Mouse (Mus musculus): ENCODE results near the gene Rnpc3. TPM values are rescaled to one million over a fixed set of nuclear protein-coding genes. Genes with fewer than 3 reads are reported as not detected.

Rnpc3 gene
- polyA plus RNA-seq, 2 experiments: 12.5 to 18.8 TPM

- ATAC-seq (ENCODE audit: insufficient read depth) (no peak), DNase-seq (ENCODE audit: low read depth in 3 of 3, low spot score in 3 of 3) (no peak)
- no peaks in the 10 kb centered on the region for H3K9me3 ChIP-seq (ENCODE audit: control insufficient read depth, low read length)
- no peaks in the 10 kb centered on the region for H3K27me3 ChIP-seq (ENCODE audit: control insufficient read depth, insufficient read depth, low read length)
- no peak for TF ChIP-seq CTCF (IDR thresholded peaks at IDR 0.05; ENCODE audit: low read depth)
- no peak overlapping the region for H3K4me3 ChIP-seq (ENCODE audit: insufficient read depth in 1 of 2, low read depth in 2 of 2, low read length in 2 of 2)
- H3K4me1 ChIP-seq (replicated peaks; ENCODE audit: control insufficient read depth in 2 of 2, insufficient read depth in 2 of 2, low read length in 1 of 2): peaks cover 12 to 16% of the 10 kb centered on the region in 2 experiments
- no peak overlapping the region for H3K9ac ChIP-seq (replicated peaks)
- no peak overlapping the region for H3K4me2 ChIP-seq (ENCODE audit: low read depth)
- no peak overlapping the region for H3K27ac ChIP-seq
- no peaks in the 10 kb centered on the region for H3K36me3 ChIP-seq (replicated peaks; ENCODE audit: control insufficient read depth, insufficient read depth, low read depth)
These were observed 4.3 kb upstream of the Rnpc3 start for GRCm38 (mm10) chr3:113634220-113634619.

DNA sequence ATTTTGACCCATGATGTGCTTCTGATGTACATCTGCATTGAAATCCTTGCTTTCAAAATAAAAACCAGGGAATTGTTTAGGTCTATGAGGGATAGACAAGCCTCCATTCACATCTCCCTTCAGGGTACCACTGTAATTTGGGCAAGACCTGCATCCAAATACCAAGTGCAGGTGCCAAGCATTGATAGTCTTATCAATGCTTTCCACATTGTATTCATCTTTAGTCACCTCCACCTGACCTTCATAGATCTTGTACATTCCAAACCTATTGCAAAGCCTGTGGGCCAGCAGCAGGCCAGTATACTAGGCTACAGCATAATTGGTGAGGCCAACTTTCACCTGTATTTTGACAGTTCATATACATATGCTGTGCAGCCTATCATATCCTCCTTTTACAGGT is 1.7 kb upstream of the Rnpc3 start:
- peak overlapping the region in 1 of 2 experiments; percentile 81; a peak in 2 of 4 replicates for H3K4me3 ChIP-seq (ENCODE audit: insufficient read depth in 1 of 2, low read depth in 2 of 2, low read length in 2 of 2)
- ATAC-seq (ENCODE audit: insufficient read depth) (peak; percentile 1; the same call in 1 of the 2 replicates), DNase-seq (ENCODE audit: low read depth in 3 of 3, low spot score in 3 of 3) (peak; percentile 55 to 75 (median 68))

DNA sequence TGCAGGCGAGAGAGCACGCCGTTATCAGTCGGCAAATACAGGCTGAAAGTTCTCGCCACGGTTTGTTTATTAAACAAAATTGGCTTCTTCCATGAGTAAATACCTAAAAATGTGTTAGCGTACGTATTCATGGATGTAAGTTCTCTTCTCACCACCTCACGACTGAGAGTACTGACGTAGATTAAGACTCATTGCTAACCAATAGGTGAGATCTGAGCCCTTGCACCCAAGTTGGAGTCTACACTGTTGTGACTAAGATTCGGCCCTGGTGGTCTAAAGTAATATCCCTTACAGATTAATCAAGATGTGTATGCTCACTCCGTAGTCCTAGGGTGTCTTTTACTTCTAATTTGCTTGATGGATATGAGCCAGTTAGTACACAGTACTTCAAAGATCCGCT is 615 bp upstream of the Rnpc3 start:
- Histone ChIP-seq H3K4me1 (replicated peaks; ENCODE audit: control insufficient read depth in 2 of 2, insufficient read depth in 2 of 2, low read length in 1 of 2) (peaks cover 12 to 20% of the 10 kb centered on the region in 2 experiments), H3K9ac (replicated peaks) (peak overlapping the region; percentile 96), H3K27ac (peak overlapping the region; percentile 99), H3K4me2 (ENCODE audit: low read depth) (peak overlapping the region; percentile 83), H3K27me3 (ENCODE audit: control insufficient read depth, insufficient read depth, low read length) (no peaks in the 10 kb centered on the region), H3K4me3 (ENCODE audit: insufficient read depth in 1 of 2, low read depth in 2 of 2, low read length in 2 of 2) (peak overlapping the region; percentile 75 to 81), H3K9me3 (ENCODE audit: control insufficient read depth, low read length) (no peaks in the 10 kb centered on the region), H3K36me3 (replicated peaks; ENCODE audit: control insufficient read depth, insufficient read depth, low read depth) (peaks cover 4% of the 10 kb centered on the region)
- peak; percentile 27 to 51 (median 33) for DNase-seq (ENCODE audit: low read depth in 3 of 3, low spot score in 3 of 3)
- WGBS (ENCODE audit: insufficient replicate concordance): 5% methylated on average over 13 of the region's 13 CpGs
- TF ChIP-seq EP300 (IDR thresholded peaks at IDR 0.05; ENCODE audit: low read depth) (no peak), CTCF (IDR thresholded peaks at IDR 0.05; ENCODE audit: low read depth) (no peak)
- no peak for ATAC-seq (ENCODE audit: insufficient read depth)

More for the DNA sequence above, 1.7 kb upstream of the Rnpc3 start:
- Histone ChIP-seq H3K27me3 (ENCODE audit: control insufficient read depth, insufficient read depth, low read length) (no peaks in the 10 kb centered on the region), H3K36me3 (replicated peaks; ENCODE audit: control insufficient read depth, insufficient read depth, low read depth) (peaks cover 3% of the 10 kb centered on the region), H3K4me1 (replicated peaks; ENCODE audit: control insufficient read depth in 2 of 2, insufficient read depth in 2 of 2, low read length in 1 of 2) (peaks cover 12 to 20% of the 10 kb centered on the region in 2 experiments), H3K27ac (peak overlapping the region; percentile 99), H3K9me3 (ENCODE audit: control insufficient read depth, low read length) (no peaks in the 10 kb centered on the region), H3K9ac (replicated peaks) (peak overlapping the region; percentile 96; the same call in 1 of the 2 replicates), H3K4me2 (ENCODE audit: low read depth) (peak overlapping the region; percentile 83)
- TF ChIP-seq CTCF (IDR thresholded peaks at IDR 0.05; ENCODE audit: low read depth): no peak
- peak; percentile 86 for TF ChIP-seq EP300 (IDR thresholded peaks at IDR 0.05; ENCODE audit: low read depth)

- Histone ChIP-seq H3K4me2 (ENCODE audit: low read depth) (no peak within 1 kb of the TSS), H3K27ac (no peak within 1 kb of the TSS), H3K9ac (replicated peaks) (no peak within 1 kb of the TSS), H3K9me3 (ENCODE audit: control insufficient read depth, low read length) (no peaks in the 10 kb centered on the region), H3K27me3 (ENCODE audit: control insufficient read depth, insufficient read depth, low read length) (no peaks in the 10 kb centered on the region), H3K4me3 (ENCODE audit: insufficient read depth in 1 of 2, low read depth in 2 of 2, low read length in 2 of 2) (no peak within 1 kb of the TSS), H3K4me1 (replicated peaks; ENCODE audit: control insufficient read depth in 2 of 2, insufficient read depth in 2 of 2, low read length in 1 of 2) (no peaks in the 10 kb centered on the region), H3K36me3 (replicated peaks; ENCODE audit: control insufficient read depth, insufficient read depth, low read depth) (peaks cover 6% of the 10 kb centered on the region)
- ATAC-seq (ENCODE audit: insufficient read depth) (no peak), DNase-seq (ENCODE audit: low read depth in 3 of 3, low spot score in 3 of 3) (no peak)
- TF ChIP-seq EP300 (IDR thresholded peaks at IDR 0.05; ENCODE audit: low read depth) (no peak), CTCF (IDR thresholded peaks at IDR 0.05; ENCODE audit: low read depth) (no peak)
- 85% methylated on average over 2 of the region's 2 CpGs for WGBS (ENCODE audit: insufficient replicate concordance)
These were observed 23.4 kb downstream of the Rnpc3 start, which contains the start of gene Amy1 for GRCm38 (mm10) chr3:113606599-113606998. Amy1 (minus strand) TSS chr3:113606699.

GRCm38 (mm10) chr3:113590844-113591243 is 39.1 kb downstream of the Rnpc3 start:
- WGBS (ENCODE audit: insufficient replicate concordance): 28% methylated on average over 1 of the region's 1 CpGs
- no peak overlapping the region for H3K4me3 ChIP-seq (ENCODE audit: insufficient read depth in 1 of 2, low read depth in 2 of 2, low read length in 2 of 2)
- H3K9ac ChIP-seq (replicated peaks): no peak overlapping the region
- DNase-seq (ENCODE audit: low read depth in 3 of 3, low spot score in 3 of 3) (no peak), ATAC-seq (ENCODE audit: insufficient read depth) (no peak)
- H3K4me1 ChIP-seq (replicated peaks; ENCODE audit: control insufficient read depth in 2 of 2, insufficient read depth in 2 of 2, low read length in 1 of 2): no peaks in the 10 kb centered on the region; a peak in 1 of 4 replicates
- no peak overlapping the region for H3K27ac ChIP-seq
- H3K9me3 ChIP-seq (ENCODE audit: control insufficient read depth, low read length): no peaks in the 10 kb centered on the region
- TF ChIP-seq EP300 (IDR thresholded peaks at IDR 0.05; ENCODE audit: low read depth) (no peak), CTCF (IDR thresholded peaks at IDR 0.05; ENCODE audit: low read depth) (no peak)
- no peak overlapping the region for H3K4me2 ChIP-seq (ENCODE audit: low read depth)
- H3K36me3 ChIP-seq (replicated peaks; ENCODE audit: control insufficient read depth, insufficient read depth, low read depth): no peaks in the 10 kb centered on the region
- no peaks in the 10 kb centered on the region for H3K27me3 ChIP-seq (ENCODE audit: control insufficient read depth, insufficient read depth, low read length)

Data from liver, embryonic 14.5 days (tissue).